Comparison of ENCODE assay signal across 22 mouse cellular contexts in the genomic region with DNA sequence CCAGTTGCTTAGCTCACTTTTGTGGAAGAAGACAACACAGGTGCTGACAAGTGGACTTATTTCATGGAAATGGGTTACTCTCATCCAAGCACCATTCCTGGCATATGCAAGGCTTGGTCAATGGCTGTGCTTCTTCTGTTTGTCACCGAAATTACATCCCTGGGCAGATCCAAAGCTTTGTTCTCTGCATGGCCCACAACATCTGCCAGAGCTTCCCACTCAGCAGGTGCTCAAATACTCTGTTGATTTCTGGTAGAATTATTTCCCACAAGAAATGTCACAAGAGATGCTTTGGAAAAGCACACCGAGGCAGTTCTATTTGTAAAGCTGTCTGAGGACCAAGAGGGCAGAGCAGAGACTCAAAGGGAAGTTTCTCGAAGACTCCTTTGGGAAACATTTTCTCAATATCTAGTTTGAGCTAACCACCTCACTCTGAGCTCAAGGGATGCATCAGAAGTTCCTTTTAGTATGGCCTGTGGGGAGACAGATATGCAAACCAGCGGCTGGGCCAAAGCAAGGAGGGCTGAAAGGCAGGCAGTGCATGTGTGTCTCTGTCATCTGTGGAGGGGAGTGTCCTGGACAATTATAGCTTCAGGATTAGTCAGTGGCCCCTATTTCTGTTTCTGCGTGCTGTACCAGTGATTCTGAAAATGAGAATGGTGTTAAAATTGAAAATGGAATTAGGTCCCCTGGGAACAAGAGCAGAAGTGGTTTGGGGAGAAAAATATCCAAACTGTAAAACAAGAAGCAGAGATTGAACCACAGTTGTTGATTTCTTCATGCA.
DNase-seq lines count a peak whose midpoint lies in the region; ATAC-seq lines count a peak whose summit lies in the region.
"Had no signal": no experiment of that assay in that cellular context is flagged by ENCODE, and none has a peak within 500 bp of the region (broad histone marks: within the 10 kb centered on the region; RNA-seq: fewer than 3 reads in every experiment).

No protein-coding gene starts in this region.

- WGBS in neural tube, embryonic 15.5 days: 70% methylated on average over 5 of the region's 5 CpGs
- WGBS in hindbrain, embryonic 11.5 days: 86% methylated on average over 5 of the region's 5 CpGs

- peak; percentile 37 to 39 for DNase-seq in frontal cortex, postnatal 36 days (ENCODE audit: low spot score in 2 of 2)
- DNase-seq in frontal cortex, postnatal 25 days (ENCODE audit: low spot score in 2 of 2): no peak
- peak; percentile 47 for DNase-seq in right cerebral cortex, adult 18-20 months
- DNase-seq in right cerebral cortex, postnatal 14 days: no peak
- DNase-seq in left cerebral cortex, adult 9 months (ENCODE audit: low spot score in 2 of 2): peak; percentile 32 to 37
- peak; percentile 9 for DNase-seq in splenic B cell, adult 2 months (ENCODE audit: low read depth, low spot score)
- no peak for DNase-seq in hindbrain, embryonic 11.5 days (ENCODE audit: low spot score)
- DNase-seq: adrenal gland, postnatal 25 days; cerebellum, adult 9-10 months; gastrocnemius, postnatal 14 days; kidney, adult 18-20 months; liver, embryonic 13.5 days; lung, adult 2 months; lung, postnatal 14 days; thymus, postnatal 36 days had no signal

- 0 out of 2 replicates have a peak, but pooled peaks cover 4% of the 10 kb centered on the region for H3K4me1 ChIP-seq in neural tube, embryonic 15.5 days
- no peaks in the 10 kb centered on the region for H3K4me1 ChIP-seq in hindbrain, embryonic 11.5 days (replicated peaks; ENCODE audit: control insufficient read depth, insufficient read depth, low read length)
- H3K4me1 ChIP-seq: embryonic facial prominence, embryonic 10.5 days; heart, embryonic 12.5 days; hindbrain, embryonic 13.5 days; liver, embryonic 13.5 days; midbrain, embryonic 12.5 days had no signal

- H3K9me3 ChIP-seq in neural tube, embryonic 15.5 days (replicated peaks): no peaks in the 10 kb centered on the region
- H3K9me3 ChIP-seq in hindbrain, embryonic 11.5 days (ENCODE audit: control insufficient read depth, low read length): no peaks in the 10 kb centered on the region
- H3K9me3 ChIP-seq: embryonic facial prominence, embryonic 10.5 days; heart, embryonic 12.5 days; hindbrain, embryonic 13.5 days; liver, embryonic 13.5 days; midbrain, embryonic 12.5 days had no signal

- H3K4me2 ChIP-seq in neural tube, embryonic 15.5 days: no peak overlapping the region
- no peak overlapping the region for H3K4me2 ChIP-seq in hindbrain, embryonic 11.5 days (replicated peaks; ENCODE audit: low read depth, low read length)
- H3K4me2 ChIP-seq: heart, embryonic 12.5 days; hindbrain, embryonic 13.5 days; liver, embryonic 13.5 days; midbrain, embryonic 12.5 days had no signal

- no peaks in the 10 kb centered on the region for H3K27me3 ChIP-seq in splenic B cell, adult 2 months (ENCODE audit: control insufficient read depth, insufficient read depth, low read length, poor library complexity, severe bottlenecking)
- no peaks in the 10 kb centered on the region for H3K27me3 ChIP-seq in neural tube, embryonic 15.5 days (replicated peaks)
- no peaks in the 10 kb centered on the region for H3K27me3 ChIP-seq in hindbrain, embryonic 11.5 days (ENCODE audit: control insufficient read depth, insufficient read depth, low read length)
- H3K27me3 ChIP-seq: heart, embryonic 12.5 days; hindbrain, embryonic 13.5 days; liver, embryonic 13.5 days; midbrain, embryonic 12.5 days had no signal

- no peak overlapping the region for H3K9ac ChIP-seq in neural tube, embryonic 15.5 days (replicated peaks)
- no peak overlapping the region for H3K9ac ChIP-seq in hindbrain, embryonic 11.5 days (ENCODE audit: low read depth, low read length)
- H3K9ac ChIP-seq: heart, embryonic 12.5 days; hindbrain, embryonic 13.5 days; liver, embryonic 13.5 days; midbrain, embryonic 12.5 days had no signal

- H3K36me3 ChIP-seq in splenic B cell, adult 2 months (ENCODE audit: control insufficient read depth, insufficient read depth, low read length, poor library complexity, severe bottlenecking): no peaks in the 10 kb centered on the region
- H3K36me3 ChIP-seq in neural tube, embryonic 15.5 days: no peaks in the 10 kb centered on the region
- H3K36me3 ChIP-seq in hindbrain, embryonic 11.5 days (ENCODE audit: control insufficient read depth, insufficient read depth, low read length): no peaks in the 10 kb centered on the region
- H3K36me3 ChIP-seq: embryonic facial prominence, embryonic 10.5 days; heart, embryonic 12.5 days; hindbrain, embryonic 13.5 days; liver, embryonic 13.5 days; midbrain, embryonic 12.5 days had no signal

- H3K27ac ChIP-seq in neural tube, embryonic 15.5 days (replicated peaks): no peak overlapping the region
- no peak overlapping the region for H3K27ac ChIP-seq in hindbrain, embryonic 11.5 days (ENCODE audit: low read depth, low read length)
- H3K27ac ChIP-seq: embryonic facial prominence, embryonic 10.5 days; hindbrain, embryonic 13.5 days; liver, embryonic 13.5 days; midbrain, embryonic 12.5 days had no signal

- ATAC-seq in neural tube, embryonic 15.5 days (ENCODE audit: low FRiP score): no peak
- ATAC-seq in hindbrain, embryonic 11.5 days (ENCODE audit: low FRiP score): no peak
- ATAC-seq: CD4-positive, CD25-positive, alpha-beta regulatory T cell, adult 4 months; forebrain, embryonic 16.5 days had no signal

- no peak overlapping the region for H3K4me3 ChIP-seq in neural tube, embryonic 15.5 days (replicated peaks)
- H3K4me3 ChIP-seq in hindbrain, embryonic 11.5 days (ENCODE audit: low read depth, low read length): no peak overlapping the region
- H3K4me3 ChIP-seq: embryonic facial prominence, embryonic 10.5 days; heart, embryonic 12.5 days; hindbrain, embryonic 13.5 days; liver, embryonic 13.5 days; midbrain, embryonic 12.5 days had no signal

Comparison
In these comparisons a context has a peak if more than half of its experiments do, and no peak if none do; other contexts are left out.
1. DNase-seq: peak in frontal cortex, postnatal 36 days (2 of 2), right cerebral cortex, adult 18-20 months (single experiment), left cerebral cortex, adult 9 months (2 of 2) and splenic B cell, adult 2 months (single experiment); none in frontal cortex, postnatal 25 days (0 of 2), right cerebral cortex, postnatal 14 days (single experiment) and hindbrain, embryonic 11.5 days (single experiment).